Mouse (Mus musculus): ENCODE data around the gene Zfp358.

DNA sequence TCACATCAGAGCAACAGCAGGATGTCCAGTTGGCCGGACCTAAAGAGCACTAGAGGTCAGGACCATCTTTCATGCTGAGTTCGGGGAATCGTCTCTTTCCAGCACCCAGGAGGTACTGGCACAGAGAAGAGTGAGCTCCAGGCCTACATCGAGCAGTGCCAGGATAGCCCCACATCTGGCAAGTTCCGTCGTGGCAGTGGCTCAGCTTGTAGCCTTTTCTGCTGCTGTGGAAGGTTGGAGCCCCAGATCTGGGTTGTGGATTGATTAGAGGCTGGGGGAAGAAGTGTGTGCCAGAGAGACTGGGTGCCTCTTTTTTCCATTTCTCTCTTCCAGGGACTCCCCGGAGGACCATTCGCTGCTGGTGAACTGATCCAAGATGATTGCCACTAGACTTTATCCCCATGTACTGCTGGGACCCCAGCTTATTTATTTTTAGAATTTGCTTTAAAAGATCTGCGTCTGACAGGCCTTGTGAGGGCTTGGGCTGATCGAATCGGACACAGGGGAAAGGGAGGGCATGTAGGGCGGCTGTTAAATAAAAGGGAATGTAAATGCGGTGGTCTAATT lies 21.8 kb downstream of the Zfp358 start:
- TF ChIP-seq CTCF (IDR thresholded peaks at IDR 0.05; ENCODE audit: insufficient read depth, low read depth, low read length) (no peak), POLR2A (IDR thresholded peaks at IDR 0.05; ENCODE audit: insufficient read depth, low read depth, low read length) (no peak)
